Mouse (Mus musculus): Measurements from ENCODE around the gene A030005K14Rik.

DNA sequence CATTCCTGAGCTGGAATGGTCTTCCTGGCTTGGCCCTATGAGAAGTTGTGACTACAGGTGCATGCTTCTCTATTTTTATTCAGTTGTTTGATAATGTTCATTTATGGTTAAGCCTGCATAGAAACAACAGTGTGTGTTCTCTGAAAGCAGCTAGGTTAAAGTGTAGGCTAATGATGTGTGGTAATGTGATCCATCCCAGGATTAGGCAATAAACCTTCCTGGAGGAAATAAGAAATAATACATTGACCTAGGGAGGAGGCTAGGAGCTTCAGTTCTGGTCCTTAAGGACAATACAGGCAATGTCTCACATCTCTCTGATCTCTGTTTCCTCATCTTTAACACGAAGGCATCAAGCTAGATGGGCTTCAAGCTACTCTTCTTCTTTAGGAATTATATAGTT lies 46.3 kb upstream of the A030005K14Rik start:
- TF ChIP-seq GATA1 (IDR thresholded peaks at IDR 0.05; ENCODE audit: borderline replicate concordance, low read length) (no peak), FLI1 (IDR thresholded peaks at IDR 0.05; ENCODE audit: low read length) (no peak)
